Mouse (Mus musculus) gastrocnemius, adult 2 months (tissue): ENCODE data around the gene Chrng. TPM values are rescaled to one million over a fixed set of nuclear protein-coding genes. Genes with fewer than 3 reads are reported as not detected.

Source experiments
- DNase-seq: peaks from one replicate; pipeline ENCODE4 v3.0.0; 2022
- H3K27ac ChIP-seq: fragments of 200-600 bp; 2 replicates; pipeline ENCODE4 v1.8.1; 2022; ENCODE audit warnings: mild to moderate bottlenecking
- H3K4me3 ChIP-seq: fragments of 200-600 bp; 2 replicates; pipeline ENCODE4 v1.8.1; 2022; ENCODE audit warnings: mild to moderate bottlenecking, moderate library complexity
- CTCF ChIP-seq: fragments of 200-600 bp; IDR thresholded peaks from 2 replicates; pipeline ENCODE4 v1.8.1; 2022; ENCODE audit warnings: antibody characterized with exemption, mild to moderate bottlenecking, moderate library complexity
- intact Hi-C: fragments of 180-260 bp; cut with DNase I; formaldehyde crosslinking; loops from one replicate; pipeline ENCODE4 v1.15.1; 2025
- long read RNA-seq, 2 experiments: library from polyadenylated mRNA; stranded (forward); transcript quantifications; one replicate each; pipeline ENCODE4 v2.0.0; 2021
- total RNA-seq, 2 experiments: library from RNA; stranded (reverse); gene quantifications; 2 replicates each; pipeline ENCODE4 v1.2.3; 2021

Gene Chrng
- not detected for total RNA-seq
- long read RNA-seq, experiment 1 = 0 reads
- long read RNA-seq, experiment 2 = 0 reads

DNA sequence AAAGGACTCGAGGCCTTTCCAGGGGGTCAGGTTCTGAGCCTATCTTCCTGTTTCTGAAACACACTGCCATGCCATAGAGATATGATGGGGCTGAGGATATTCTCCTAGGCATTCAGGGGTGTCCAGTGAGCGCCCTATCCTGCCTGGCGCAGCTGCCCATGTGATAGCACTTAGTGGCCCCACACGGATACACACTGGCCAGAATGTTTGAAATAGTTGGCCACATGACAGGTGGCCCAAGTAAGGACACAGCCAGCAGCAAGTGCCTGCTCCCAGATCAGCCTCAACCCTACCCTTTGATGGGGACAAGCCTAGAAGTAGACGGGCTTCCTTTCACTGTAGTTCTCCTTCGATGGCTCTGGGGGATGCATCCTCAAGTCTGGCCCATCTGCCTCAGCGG lies at the start of gene Chrng:
Gene Chrng (plus strand): TSS at position 193 of the 400 bp plus-strand sequence.
- TF ChIP-seq CTCF = no peak
- intact Hi-C loops = no loop called here
- DNase-seq = no peak
- H3K4me3 ChIP-seq = no peak within 1 kb of the TSS
- H3K27ac ChIP-seq = no peak within 1 kb of the TSS

GRCm38 (mm10) chr1:87155531-87156198 lies 48.8 kb upstream of the Chrng start:
- no peak for DNase-seq
- intact Hi-C loops = no loop called here
- Histone ChIP-seq H3K27ac (no peak overlapping the region), H3K4me3 (peak overlapping the region; percentile 38)
- TF ChIP-seq CTCF = no peak

- Histone ChIP-seq H3K4me3 (peak within 1 kb of the TSS; percentile 38), H3K27ac (no peak within 1 kb of the TSS)
- TF ChIP-seq CTCF = no peak
- DNase-seq = no peak
- intact Hi-C loops = no loop called here
These were observed 48.3 kb upstream of the Chrng start, which contains the start of gene Ecel1 for GRCm38 (mm10) chr1:87156199-87156587. Gene Ecel1 (minus strand): TSS chr1:87156521.

- intact Hi-C loops = no loop called here
- no peak for TF ChIP-seq CTCF
- DNase-seq = no peak
- H3K4me3 ChIP-seq = no peak overlapping the region
- no peak overlapping the region for H3K27ac ChIP-seq
These were observed 45.1 kb upstream of the Chrng start for GRCm38 (mm10) chr1:87159396-87159795.

DNA sequence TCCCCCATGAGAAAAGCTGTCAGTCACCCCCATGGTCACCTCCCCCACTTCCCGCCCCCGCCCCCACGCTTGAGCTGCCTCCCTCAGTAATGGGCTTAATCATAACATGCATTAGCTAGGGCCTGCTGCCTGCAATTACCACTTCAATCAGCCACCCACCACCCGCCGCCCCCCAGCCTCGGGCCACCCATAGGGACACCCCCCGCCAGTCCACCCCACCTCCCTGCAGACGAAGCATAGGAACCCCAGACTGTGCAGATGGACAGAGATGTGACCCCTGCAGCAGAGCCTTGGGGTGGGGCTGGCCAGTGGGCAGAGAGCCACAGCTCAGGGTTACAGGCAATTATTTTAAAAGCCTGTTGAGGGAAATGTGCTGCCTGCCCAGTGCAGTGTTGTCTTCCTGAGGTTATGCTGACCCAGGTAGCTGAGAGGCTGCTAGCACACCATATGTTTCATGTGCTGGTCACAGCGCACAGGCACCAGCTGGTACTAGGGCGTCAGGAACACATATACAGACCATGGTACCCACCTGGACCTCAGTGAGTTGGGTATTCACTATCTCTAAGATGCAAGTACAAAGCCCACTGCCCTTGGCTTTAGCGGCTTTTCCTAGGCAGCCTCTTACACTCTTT lies 40.2 kb upstream of the Chrng start:
- H3K4me3 ChIP-seq = no peak overlapping the region
- H3K27ac ChIP-seq = no peak overlapping the region
- DNase-seq = no peak
- intact Hi-C loops = no loop called here
- no peak for TF ChIP-seq CTCF

- no peak overlapping the region for H3K4me3 ChIP-seq
- intact Hi-C loops = no loop called here
- no peak overlapping the region for H3K27ac ChIP-seq
- no peak for DNase-seq
- no peak for TF ChIP-seq CTCF
These were observed 39.7 kb upstream of the Chrng start for GRCm38 (mm10) chr1:87164796-87165184.

GRCm38 (mm10) chr1:87170458-87170857 lies 34.0 kb upstream of the Chrng start:
- no peak for TF ChIP-seq CTCF
- no peak for DNase-seq
- H3K27ac ChIP-seq = no peak overlapping the region
- intact Hi-C loops = no loop called here
- H3K4me3 ChIP-seq = no peak overlapping the region

- H3K27ac ChIP-seq = no peak overlapping the region
- no peak for DNase-seq
- no peak for TF ChIP-seq CTCF
- intact Hi-C loops = no loop called here
- H3K4me3 ChIP-seq = no peak overlapping the region
These were observed 33.1 kb upstream of the Chrng start for GRCm38 (mm10) chr1:87171312-87171711.

DNA sequence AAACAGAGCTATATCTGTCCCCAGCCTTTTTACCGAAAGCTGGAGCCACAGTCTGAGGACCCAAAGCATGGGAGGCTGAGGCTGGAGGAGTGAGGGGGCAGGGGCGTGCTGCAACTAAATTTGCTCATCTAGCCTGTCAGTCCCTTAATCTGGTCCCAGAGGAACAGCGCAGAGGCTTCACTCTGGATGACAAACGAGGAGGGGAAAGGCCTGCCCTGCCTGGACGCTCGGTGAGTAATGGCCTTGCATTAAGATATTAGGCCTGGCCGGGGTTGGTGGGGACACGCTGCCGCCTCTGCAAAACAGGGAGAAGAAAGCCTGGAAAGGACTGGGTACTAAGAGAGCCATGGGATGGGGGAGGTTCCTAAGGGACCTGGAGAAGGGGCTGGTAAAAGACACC lies 32.1 kb upstream of the Chrng start:
- intact Hi-C loops = no loop called here
- no peak for TF ChIP-seq CTCF

GRCm38 (mm10) chr1:87174006-87174955 lies 30.2 kb upstream of the Chrng start:
- TF ChIP-seq CTCF = peak; percentile 85
- Histone ChIP-seq H3K4me3 (no peak overlapping the region), H3K27ac (no peak overlapping the region)
- peak; percentile 72 for DNase-seq
- intact Hi-C loops = loop anchor here (1.0 kb wide), 1 partner anchor 32 kb away; no protein-coding TSS in a partner anchor

More for the DNA sequence above, 32.1 kb upstream of the Chrng start:
- Histone ChIP-seq H3K4me3 (no peak overlapping the region), H3K27ac (no peak overlapping the region)
- no peak for DNase-seq

DNA sequence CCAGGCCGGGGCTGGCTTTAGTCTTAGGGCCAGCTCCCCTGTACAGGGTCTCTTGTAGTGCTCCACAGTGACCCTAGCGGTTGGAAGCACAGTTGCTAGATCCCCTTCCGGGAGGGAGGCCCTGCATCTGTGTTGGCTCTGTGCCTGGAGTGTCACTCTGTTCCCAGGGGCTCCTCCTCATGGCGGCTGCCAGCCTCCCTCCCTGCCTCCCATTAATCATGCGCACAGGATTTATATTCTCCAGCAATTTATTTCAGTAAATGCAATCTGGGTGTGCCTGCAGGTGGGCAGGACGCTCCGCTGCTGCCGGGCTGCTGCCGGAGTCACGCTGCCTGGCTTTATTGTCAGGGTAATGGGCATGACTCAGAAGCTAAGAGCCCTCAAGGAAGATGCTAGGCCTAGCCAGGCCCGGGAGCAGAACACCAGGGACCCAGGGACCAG lies 28.6 kb upstream of the Chrng start:
- DNase-seq = peak; percentile 51
- no peak overlapping the region for H3K27ac ChIP-seq
- no peak overlapping the region for H3K4me3 ChIP-seq
- TF ChIP-seq CTCF = peak; percentile 21; the same call in 1 of the 2 replicates
- intact Hi-C loops = no loop called here

DNA sequence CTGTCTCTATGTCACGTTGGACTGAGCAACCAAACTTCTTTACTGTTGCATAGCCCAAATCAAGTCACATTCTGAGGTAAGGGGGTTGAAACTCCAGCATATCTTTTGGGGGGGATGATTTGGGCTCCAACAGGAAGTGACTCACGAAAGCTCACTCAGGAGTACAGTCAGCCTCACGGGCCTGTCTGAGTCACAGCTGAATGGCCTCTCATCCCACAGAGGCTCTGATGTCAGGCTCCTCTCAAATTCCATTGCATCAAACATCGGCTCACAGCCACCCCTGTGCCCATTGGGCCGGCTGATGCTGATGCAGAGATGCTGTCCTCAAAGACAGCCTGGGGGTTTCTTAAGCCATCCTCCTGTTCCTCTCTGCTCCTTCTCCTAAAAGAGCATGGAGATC lies 23.6 kb upstream of the Chrng start:
- intact Hi-C loops = loop anchor here (10.0 kb wide), 1 partner anchor 536 kb away; no protein-coding TSS in a partner anchor
- H3K4me3 ChIP-seq = no peak overlapping the region
- TF ChIP-seq CTCF = no peak

More for the DNA sequence above, 23.6 kb upstream of the Chrng start:
- no peak for DNase-seq
- no peak overlapping the region for H3K27ac ChIP-seq
